Mouse (Mus musculus) hindbrain, embryonic 10.5 days (tissue): ENCODE results near the gene Gm21812. TPM values are rescaled to one million over a fixed set of nuclear protein-coding genes. Genes with fewer than 3 reads are reported as not detected.
"Not testable (repeated sequence)": the region's sequence is repeated elsewhere in the genome, so short reads cannot be mapped to it uniquely, and the experiment has no call there.

Source experiments
- DNase-seq: peaks from one replicate; pipeline ENCODE4 v3.0.0-alpha.2; 2017; ENCODE audit warnings: low spot score
- H3K27ac ChIP-seq: fragments of 300-500 bp; sonication (generic); 2 replicates; pipeline ENCODE4 v1.5.1; 2016; ENCODE audit warnings: mild to moderate bottlenecking, moderate library complexity
- H3K27me3 ChIP-seq: fragments of 300-500 bp; sonication (generic); 2 replicates; pipeline ENCODE4 v1.6.1; 2016; ENCODE audit warnings: mild to moderate bottlenecking; ENCODE audit not compliant: poor library complexity, insufficient read depth, severe bottlenecking
- H3K36me3 ChIP-seq: fragments of 300-500 bp; sonication (generic); 2 replicates; pipeline ENCODE4 v1.6.1; 2016; ENCODE audit warnings: mild to moderate bottlenecking, moderate library complexity
- H3K4me1 ChIP-seq: fragments of 300-500 bp; sonication (generic); replicated peaks from 2 replicates; pipeline ENCODE4 v1.6.1; 2016; ENCODE audit warnings: mild to moderate bottlenecking
- H3K4me3 ChIP-seq: fragments of 300-500 bp; sonication (generic); 2 replicates; pipeline ENCODE4 v1.5.1; 2016; ENCODE audit warnings: mild to moderate bottlenecking, moderate library complexity
- H3K9me3 ChIP-seq: fragments of 300-500 bp; sonication (generic); 2 replicates; pipeline ENCODE4 v1.6.1; 2016; ENCODE audit warnings: mild to moderate bottlenecking, moderate library complexity
- WGBS: fragments of 180-500 bp; shearing (Covaris S2); methylation state at CpG from one replicate; pipeline ENCODE4 v1.1.7; 2016; 5-methylcytosine and 5-hydroxymethylcytosine counted together
- polyA plus RNA-seq: library from polyadenylated mRNA; unstranded; fragments of >200 nt; fragmentation: Nextera tagmentation; extraction: Ambion mirVana; gene quantifications from 2 replicates; pipeline ENCODE4 v1.2.1, GENCODE M21; 2016

The Gm21812 gene
- polyA plus RNA-seq = not detected in 2 replicates

DNA sequence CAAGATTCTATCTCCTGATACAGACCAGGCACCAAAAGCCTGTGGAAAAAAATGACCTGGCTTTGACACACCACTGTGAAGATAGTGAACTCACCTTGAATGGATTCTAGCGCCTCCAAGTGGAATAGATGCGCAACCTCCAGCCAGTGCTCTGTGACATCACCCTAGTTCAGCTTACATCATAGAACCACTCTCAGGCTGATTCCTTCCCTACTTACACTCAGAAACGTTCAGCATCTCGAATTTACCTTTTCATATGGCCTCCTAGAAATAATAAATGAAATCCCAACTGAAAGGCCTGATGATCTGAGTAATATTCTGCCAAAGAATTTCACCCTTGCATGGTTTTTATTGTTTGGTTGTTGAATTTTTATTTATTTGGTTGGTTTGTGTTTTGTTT lies at the start of gene Gm21812:
Gene Gm21812, minus strand, starts transcription at position 101 of the 400 bp plus-strand sequence.
- H3K9me3 ChIP-seq, H3K4me1 ChIP-seq, H3K4me3 ChIP-seq, H3K27ac ChIP-seq, DNase-seq, H3K27me3 ChIP-seq, H3K36me3 ChIP-seq: not testable (repeated sequence)
- no CpG with 5 or more reads among the region's 4 CpGs for WGBS

Other genes starting within 250 kb of the Gm21812 start
- gene Gm21292, start 213.3 kb downstream of the Gm21812 start, polyA plus RNA-seq = not detected in 2 replicates
- gene Gm21721, start 145.0 kb downstream of the Gm21812 start, polyA plus RNA-seq = not detected in 2 replicates
- gene Gm21874, start 69.0 kb upstream of the Gm21812 start, polyA plus RNA-seq = not detected in 2 replicates